Mouse (Mus musculus): Measurements from ENCODE around the gene Sumo3.

Sumo3 gene

DNA sequence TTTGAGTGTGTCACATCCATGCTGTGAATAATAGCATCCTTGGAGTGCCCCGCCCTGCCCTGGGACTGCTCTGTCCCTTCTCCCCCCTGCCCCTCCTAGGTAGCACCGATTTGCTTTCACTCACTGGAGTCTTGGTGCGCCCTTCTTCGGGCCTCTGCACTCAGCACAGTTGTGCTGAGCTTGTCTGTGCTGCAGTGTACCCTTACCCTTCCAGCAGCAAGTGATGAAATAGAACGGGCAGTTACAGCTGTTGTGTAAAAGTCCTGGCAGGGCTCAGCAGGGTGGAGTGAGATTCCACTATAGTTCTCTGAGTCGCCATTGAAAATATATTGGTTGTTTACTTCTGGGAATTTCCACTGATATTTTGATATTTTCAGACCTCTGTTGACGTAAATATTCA lies 20.1 kb downstream of the Sumo3 start:
- no peak for DNase-seq (ENCODE audit: low read depth, low spot score)

GRCm38 (mm10) chr10:77626591-77626990 lies 20.7 kb downstream of the Sumo3 start:
- no peak for DNase-seq (ENCODE audit: low read depth, low spot score)

GRCm38 (mm10) chr10:77627497-77627896 lies 21.6 kb downstream of the Sumo3 start:
- peak; percentile 85 for DNase-seq (ENCODE audit: low read depth, low spot score)

GRCm38 (mm10) chr10:77629163-77629562 lies 23.3 kb downstream of the Sumo3 start:
- no peak for DNase-seq (ENCODE audit: low read depth, low spot score)

GRCm38 (mm10) chr10:77629970-77630369 lies 24.1 kb downstream of the Sumo3 start:
- DNase-seq (ENCODE audit: low read depth, low spot score) = no peak

- DNase-seq (ENCODE audit: low read depth, low spot score) = no peak
These were observed 28.1 kb downstream of the Sumo3 start for GRCm38 (mm10) chr10:77634016-77634415.

- DNase-seq (ENCODE audit: low read depth, low spot score) = peak; percentile 58
These were observed 28.7 kb downstream of the Sumo3 start for GRCm38 (mm10) chr10:77634452-77635231.

GRCm38 (mm10) chr10:77636234-77636922 lies 30.5 kb downstream of the Sumo3 start:
- no peak for DNase-seq (ENCODE audit: low read depth, low spot score)

DNA sequence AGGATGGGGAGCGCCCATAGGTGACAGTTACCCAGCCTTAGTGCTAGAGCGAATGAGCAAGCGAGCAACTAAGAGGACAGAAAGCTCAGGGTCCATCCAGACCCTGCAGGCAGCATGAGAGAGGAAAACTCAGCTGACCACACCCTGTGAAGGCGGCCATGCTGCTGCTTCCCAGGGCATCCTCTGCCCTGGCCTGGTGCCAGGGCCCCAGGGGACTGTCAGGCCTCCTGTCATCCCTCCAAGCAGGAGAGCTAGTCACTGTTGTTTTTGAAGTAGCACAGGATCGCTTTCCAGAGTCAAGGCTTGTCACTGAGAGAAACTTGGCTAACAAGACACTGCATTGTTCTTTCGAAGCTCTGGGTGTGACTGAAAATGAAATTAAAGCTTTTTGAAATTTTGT lies 33.1 kb downstream of the Sumo3 start:
- no peak for DNase-seq (ENCODE audit: low read depth, low spot score)

DNA sequence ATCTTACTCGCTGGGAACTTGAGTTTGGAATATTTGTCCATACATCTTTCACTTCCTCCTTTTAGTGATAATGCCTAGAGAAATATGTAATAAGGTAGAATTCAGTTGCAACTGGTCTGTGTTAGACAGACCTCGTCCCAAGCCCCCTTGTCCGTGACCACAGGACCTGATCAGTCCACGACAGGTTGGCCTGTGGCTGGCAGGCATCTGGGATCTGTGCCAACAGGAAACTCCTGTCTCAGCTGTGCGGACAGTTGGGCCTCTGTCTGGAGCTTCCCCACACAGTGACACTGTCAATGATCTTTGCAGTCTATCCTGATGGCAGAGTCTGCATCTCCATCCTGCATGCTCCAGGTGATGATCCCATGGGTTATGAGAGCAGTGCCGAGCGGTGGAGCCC lies 37.3 kb downstream of the Sumo3 start:
- DNase-seq (ENCODE audit: low read depth, low spot score) = no peak

DNA sequence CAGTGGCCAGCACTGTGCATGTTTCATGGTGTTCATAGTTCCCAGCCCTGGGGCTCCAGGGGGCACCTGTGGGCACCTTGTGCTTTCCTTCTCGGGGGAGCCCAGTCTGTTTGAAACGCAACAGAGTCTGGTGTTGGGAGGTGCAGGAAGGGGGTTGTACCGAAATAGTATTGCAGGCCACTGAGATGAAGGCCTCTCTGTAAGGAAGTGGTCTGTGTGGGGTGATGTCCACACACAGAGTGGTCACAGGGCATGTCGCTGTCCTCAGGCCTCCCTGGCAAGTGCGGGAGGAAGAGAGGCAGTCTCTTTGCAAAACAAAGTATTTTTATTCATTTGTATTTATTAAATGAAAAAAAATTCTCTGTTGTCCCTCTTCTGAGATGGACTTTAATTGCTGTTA lies 39.7 kb downstream of the Sumo3 start:
- DNase-seq (ENCODE audit: low read depth, low spot score) = no peak

DNA sequence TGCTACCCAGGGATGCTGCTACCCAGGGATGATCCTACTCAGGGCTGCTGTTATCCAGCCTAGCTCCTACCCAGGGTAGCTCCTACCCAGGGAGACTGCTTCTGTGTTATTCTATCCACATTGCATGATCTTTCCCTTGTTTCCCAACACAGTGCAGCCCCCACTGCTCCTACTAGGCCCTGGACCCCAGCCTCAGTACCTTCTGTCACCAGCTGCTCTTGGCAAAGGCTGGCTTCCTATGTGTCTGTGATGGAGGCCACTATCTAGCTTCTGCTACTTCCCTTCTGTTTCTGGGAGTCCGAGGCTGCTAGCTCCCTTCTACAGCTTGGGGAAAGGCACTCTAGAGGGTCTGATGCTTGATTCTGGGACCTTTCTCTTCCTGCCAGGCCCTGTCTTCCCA lies 41.6 kb downstream of the Sumo3 start:
- no peak for DNase-seq (ENCODE audit: low read depth, low spot score)

DNA sequence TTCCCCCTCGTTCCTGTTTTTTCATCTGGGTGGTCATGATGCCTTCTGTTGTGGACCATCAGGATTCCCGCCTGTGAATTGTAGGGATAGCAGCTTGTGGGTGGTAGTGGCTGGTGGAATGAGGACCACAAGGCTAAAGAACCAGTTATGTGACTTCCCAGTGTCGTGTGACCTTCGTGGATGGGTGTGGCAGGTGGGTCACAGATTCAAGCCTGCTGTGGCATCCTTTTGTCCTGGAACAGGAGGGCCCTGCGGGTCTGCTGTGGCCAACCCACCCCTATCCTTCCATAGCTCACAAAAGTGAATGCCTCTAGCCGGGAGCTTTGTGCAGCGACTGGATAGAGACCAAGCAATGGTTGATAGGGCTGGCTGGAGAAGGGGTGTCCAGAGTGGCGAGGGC lies 42.0 kb downstream of the Sumo3 start:
- DNase-seq (ENCODE audit: low read depth, low spot score) = no peak

- no peak for DNase-seq (ENCODE audit: low read depth, low spot score)
These were observed 46.1 kb downstream of the Sumo3 start for GRCm38 (mm10) chr10:77652046-77652445.

DNA sequence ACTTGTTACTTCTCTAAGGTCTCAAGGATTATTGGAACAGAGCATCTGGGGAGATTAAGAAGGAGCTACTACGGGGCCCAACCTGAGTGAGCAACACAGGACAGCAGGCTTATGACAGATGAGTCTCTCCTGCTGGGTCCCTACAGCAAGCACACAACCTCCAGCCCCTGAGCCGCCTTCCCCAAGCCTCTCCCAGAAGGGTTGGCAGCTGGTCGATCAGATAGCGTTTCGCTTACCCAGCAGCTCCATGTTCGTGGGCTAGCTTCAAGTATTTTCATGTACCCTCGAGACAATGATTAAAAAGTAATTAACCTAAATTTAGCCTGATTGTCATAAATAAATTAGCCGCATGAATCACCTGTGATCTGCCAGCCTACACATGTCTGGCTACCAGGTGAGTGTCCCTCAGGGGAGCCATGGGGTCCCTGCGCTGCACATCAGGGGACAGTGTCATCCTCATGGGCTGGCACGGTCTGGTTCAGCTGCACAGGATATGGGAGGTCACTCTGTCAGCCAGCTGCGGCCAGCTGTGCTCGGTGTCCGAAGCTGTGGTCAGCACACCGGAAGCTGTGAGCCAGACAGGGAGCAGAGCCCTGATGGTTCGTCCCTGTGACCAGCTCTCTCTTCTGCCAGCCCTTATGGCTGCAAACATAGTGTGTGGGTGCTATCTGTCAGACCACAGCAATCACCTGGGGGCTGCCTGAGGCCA lies 52.5 kb downstream of the Sumo3 start:
- DNase-seq (ENCODE audit: low read depth, low spot score) = no peak

DNA sequence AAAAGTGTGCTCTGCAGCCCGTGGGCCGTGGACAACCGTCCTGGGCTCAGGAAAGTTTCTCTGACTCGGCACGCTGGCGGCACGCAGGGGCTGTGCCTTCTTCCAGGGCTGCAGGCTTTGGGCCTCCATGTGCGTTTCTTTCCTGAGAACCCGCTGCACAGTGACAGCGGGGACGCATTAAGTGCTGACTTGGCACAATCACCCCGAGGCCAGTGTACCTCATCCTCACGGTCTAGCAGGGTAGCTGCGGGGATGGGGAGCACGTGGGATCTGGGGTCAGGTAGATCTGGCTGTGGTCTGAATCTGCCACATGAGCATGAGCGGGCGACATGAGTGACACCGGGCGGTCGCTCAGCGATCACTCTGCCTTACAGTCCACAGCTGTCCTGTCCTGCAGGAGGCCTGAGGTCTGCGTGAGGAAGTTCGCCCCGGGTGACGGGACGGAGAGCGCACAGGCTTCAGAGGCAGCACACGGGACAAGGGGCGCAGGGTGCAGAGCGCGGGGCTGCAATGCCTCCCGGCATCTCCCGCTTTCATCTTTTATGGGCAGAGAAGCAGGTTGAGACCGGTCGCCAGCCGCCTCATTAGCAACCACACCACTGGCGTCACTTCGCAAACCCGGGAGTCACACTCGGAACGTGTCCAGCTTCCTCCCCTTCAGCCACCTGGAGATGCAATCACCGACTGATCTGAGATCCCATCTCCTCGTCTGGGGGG lies 58.2 kb downstream of the Sumo3 start:
- no peak for DNase-seq (ENCODE audit: low read depth, low spot score)

GRCm38 (mm10) chr10:77666342-77666741 lies 60.4 kb downstream of the Sumo3 start:
- DNase-seq (ENCODE audit: low read depth, low spot score) = no peak

GRCm38 (mm10) chr10:77667402-77667801 lies 61.5 kb downstream of the Sumo3 start:
- DNase-seq (ENCODE audit: low read depth, low spot score) = no peak

Measured in 3T3-L1 (cell line).